Mouse (Mus musculus) bone marrow, adult 2 months (tissue): ENCODE data around the gene Tnnt1. TPM values are rescaled to one million over a fixed set of nuclear protein-coding genes. Genes with fewer than 3 reads are reported as not detected.

Experiments
- H3K27ac ChIP-seq: fragments of 200-500 bp; 2 replicates; pipeline ENCODE4 v1.5.1; 2012; ENCODE audit warnings: low read depth, mild to moderate bottlenecking, control low read depth, inconsistent platforms, low read length; ENCODE audit not compliant: control insufficient read depth, poor library complexity, insufficient read depth
- H3K4me1 ChIP-seq: fragments of 200-500 bp; 2 replicates; pipeline ENCODE4 v1.6.1; 2011; ENCODE audit warnings: low read length; ENCODE audit not compliant: control insufficient read depth, insufficient read depth
- H3K4me3 ChIP-seq: fragments of 200-500 bp; replicated peaks from 2 replicates; pipeline ENCODE3; 2011; ENCODE audit warnings: mild to moderate bottlenecking, low read depth, low read length, control low read depth; ENCODE audit not compliant: control insufficient read depth
- CTCF ChIP-seq: fragments of 200-500 bp; IDR thresholded peaks from 2 replicates; pipeline ENCODE4 v1.5.1; 2011; ENCODE audit warnings: low read length, control low read depth; ENCODE audit not compliant: control insufficient read depth, insufficient read depth
- POLR2A ChIP-seq: fragments of 200-500 bp; IDR thresholded peaks from 2 replicates; pipeline ENCODE4 v1.6.1; 2011; ENCODE audit warnings: low read depth, mild to moderate bottlenecking, control low read depth, low read length, borderline replicate concordance; ENCODE audit not compliant: control insufficient read depth
- WGBS: fragments of 180-500 bp; shearing (Covaris S2); methylation state at CpG from one replicate; pipeline ENCODE4 v1.1.7; 2018; 5-methylcytosine and 5-hydroxymethylcytosine counted together
- polyA plus RNA-seq: library from polyadenylated mRNA; stranded (reverse); fragments of >200 nt; gene quantifications from 2 replicates; pipeline ENCODE4 v1.2.4, GENCODE M21; 2011; ENCODE audit warnings: low replicate concordance; ENCODE audit not compliant: missing spikeins, insufficient read depth, insufficient read length

Tnnt1 gene
- polyA plus RNA-seq, 1 experiment: 30.5 TPM

GRCm38 (mm10) chr7:4513236-4513635 is 2.9 kb downstream of the Tnnt1 start:
- WGBS: 27% methylated on average over 13 of the region's 13 CpGs
- TF ChIP-seq CTCF (peak; percentile 85), POLR2A (no peak)
- Histone ChIP-seq H3K4me3 (no peak overlapping the region), H3K27ac (no peak overlapping the region), H3K4me1 (peaks cover 2% of the 10 kb centered on the region; the same call in 1 of the 2 replicates)

GRCm38 (mm10) chr7:4511489-4512224 is 4.5 kb downstream of the Tnnt1 start:
- Histone ChIP-seq H3K27ac (no peak overlapping the region), H3K4me3 (no peak overlapping the region), H3K4me1 (peaks cover 3% of the 10 kb centered on the region; the same call in 1 of the 2 replicates)
- no peak for TF ChIP-seq CTCF
- no peak for TF ChIP-seq POLR2A
- 77% methylated on average over 8 of the region's 8 CpGs for WGBS

GRCm38 (mm10) chr7:4509863-4510608 is 6.1 kb downstream of the Tnnt1 start:
- WGBS: 25% methylated on average over 24 of the region's 24 CpGs
- Histone ChIP-seq H3K4me1 (peaks cover 5% of the 10 kb centered on the region), H3K4me3 (no peak overlapping the region), H3K27ac (0 out of 2 replicates have a peak overlapping the region, but pooled peaks have one; percentile 20)
- peak; percentile 79 for TF ChIP-seq CTCF
- TF ChIP-seq POLR2A: no peak

DNA sequence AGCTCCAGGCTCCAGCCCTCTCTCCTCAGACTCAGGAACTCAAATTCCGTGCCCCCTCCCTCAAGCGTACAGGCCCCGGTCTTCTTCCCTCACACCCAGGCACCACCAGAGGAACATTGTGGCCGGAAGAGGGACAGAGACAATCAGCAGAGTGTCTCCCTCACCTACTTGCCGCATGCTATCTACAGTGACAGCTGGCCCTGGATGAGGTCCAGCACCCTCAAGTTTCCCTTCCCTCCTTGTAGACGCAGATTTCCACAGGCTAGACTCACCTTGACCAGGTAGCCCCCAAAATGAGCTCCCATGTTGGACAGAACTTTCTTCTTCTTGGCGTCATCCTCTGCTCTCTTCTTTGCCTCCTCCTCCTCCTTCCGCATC is 7.5 kb downstream of the Tnnt1 start:
- Histone ChIP-seq H3K4me3 (peak overlapping the region; percentile 22), H3K27ac (peak overlapping the region; percentile 14; the same call in 1 of the 2 replicates), H3K4me1 (peaks cover 11% of the 10 kb centered on the region)
- WGBS: 43% methylated on average over 8 of the region's 8 CpGs
- no peak for TF ChIP-seq POLR2A
- TF ChIP-seq CTCF: no peak

DNA sequence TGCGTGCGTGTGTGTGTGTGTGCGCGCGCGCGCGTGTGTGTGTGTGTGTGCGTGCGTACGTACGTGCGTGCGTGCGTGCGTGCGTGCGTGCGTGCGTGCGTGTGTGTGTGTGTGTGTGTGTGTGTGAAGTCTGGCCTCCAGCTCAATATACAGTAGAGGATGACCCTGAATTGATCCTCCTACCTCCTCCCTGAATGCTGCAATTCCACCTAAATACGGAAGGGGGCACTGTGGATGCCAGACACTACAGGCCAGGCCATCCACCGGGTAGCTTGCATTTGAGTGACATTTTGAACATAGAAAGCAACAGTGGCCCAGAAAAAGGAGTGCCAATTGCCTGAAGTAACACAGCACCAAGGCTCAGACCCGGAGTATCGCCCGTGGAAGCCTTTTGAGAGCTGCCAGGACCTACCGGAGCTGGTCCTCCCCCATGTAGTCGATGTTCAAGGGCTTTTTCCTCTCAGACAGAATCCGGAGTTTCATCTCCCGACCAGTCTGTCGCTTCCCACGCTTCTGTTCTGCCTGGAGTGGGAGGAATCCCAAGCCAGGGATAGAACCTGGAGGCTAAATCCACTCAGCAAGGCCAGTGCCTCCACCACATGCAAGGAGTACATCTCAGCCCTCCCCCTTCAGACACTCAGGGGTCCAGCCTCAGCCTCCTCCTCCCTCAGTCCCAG is 8.0 kb downstream of the Tnnt1 start:
- Histone ChIP-seq H3K4me1 (peaks cover 13% of the 10 kb centered on the region), H3K27ac (0 out of 2 replicates have a peak overlapping the region, but pooled peaks have one; percentile 1), H3K4me3 (no peak overlapping the region)
- WGBS: 75% methylated on average over 30 of the region's 32 CpGs
- peak; percentile 51; the same call in 1 of the 2 replicates for TF ChIP-seq CTCF
- no peak for TF ChIP-seq POLR2A

DNA sequence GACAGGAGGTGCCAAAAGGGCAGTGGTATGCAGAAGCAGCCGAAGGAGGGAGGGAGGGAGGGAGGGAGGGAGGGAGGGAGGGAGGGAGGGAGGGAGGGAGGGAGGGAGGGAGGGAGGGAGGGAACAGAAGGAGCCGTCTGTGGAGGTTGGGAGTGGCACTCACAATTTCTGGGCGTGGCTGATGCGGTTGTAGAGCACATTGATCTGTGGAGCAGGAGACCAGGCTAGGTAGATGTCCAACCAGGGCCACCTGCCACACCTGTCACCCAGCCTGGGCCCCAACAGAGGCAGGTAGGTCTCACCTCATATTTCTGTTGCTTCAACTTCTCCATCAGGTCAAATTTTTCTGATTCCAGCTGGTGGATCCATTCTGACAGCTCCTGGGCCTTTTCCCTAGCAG is 9.0 kb downstream of the Tnnt1 start:
- no peak for TF ChIP-seq POLR2A
- no peak for TF ChIP-seq CTCF
- H3K4me1 ChIP-seq: peaks cover 13% of the 10 kb centered on the region
- no peak overlapping the region for H3K4me3 ChIP-seq
- 46% methylated on average over 3 of the region's 4 CpGs for WGBS
- no peak overlapping the region for H3K27ac ChIP-seq

- peak overlapping the region; percentile 77 for H3K27ac ChIP-seq
- WGBS: 16% methylated on average over 11 of the region's 11 CpGs
- TF ChIP-seq POLR2A (no peak), CTCF (no peak)
- peaks cover 11% of the 10 kb centered on the region for H3K4me1 ChIP-seq
- no peak overlapping the region for H3K4me3 ChIP-seq
Measured at GRCm38 (mm10) chr7:4504646-4505435, 11.3 kb downstream of the Tnnt1 start.

- 35% methylated on average over 5 of the region's 5 CpGs for WGBS
- H3K27ac ChIP-seq: peak overlapping the region; percentile 77
- TF ChIP-seq POLR2A (no peak), CTCF (no peak)
- peaks cover 11% of the 10 kb centered on the region for H3K4me1 ChIP-seq
- H3K4me3 ChIP-seq: no peak overlapping the region
Measured at GRCm38 (mm10) chr7:4503858-4504257, 12.3 kb downstream of the Tnnt1 start.
